Mouse (Mus musculus) heart, adult 2 months (tissue): ENCODE results near the gene Adamts15. TPM values are rescaled to one million over a fixed set of nuclear protein-coding genes. Genes with fewer than 3 reads are reported as not detected.

Experiments used
- DNase-seq, 2 experiments: peaks; one replicate each; pipeline ENCODE4 v3.0.0; 2021
- H3K27ac ChIP-seq: fragments of 200-600 bp; 2 replicates; pipeline ENCODE4 v1.8.1; 2022
- H3K27me3 ChIP-seq: fragments of 200-500 bp; 2 replicates; pipeline ENCODE4 v1.6.1; 2012; ENCODE audit warnings: mild to moderate bottlenecking, low read length, inconsistent platforms, mixed read lengths; ENCODE audit not compliant: control insufficient read depth, insufficient read depth
- H3K36me3 ChIP-seq: fragments of 200-500 bp; 2 replicates; pipeline ENCODE4 v1.6.1; 2012; ENCODE audit warnings: low read length, inconsistent platforms; ENCODE audit not compliant: control insufficient read depth, insufficient read depth
- H3K4me1 ChIP-seq: fragments of 200-500 bp; 2 replicates; pipeline ENCODE4 v1.6.1; 2011; ENCODE audit warnings: low read length; ENCODE audit not compliant: control insufficient read depth, insufficient read depth
- H3K4me3 ChIP-seq: fragments of 200-600 bp; 2 replicates; pipeline ENCODE4 v1.8.1; 2022
- H3K79me2 ChIP-seq: fragments of 200-500 bp; replicated peaks from 2 replicates; pipeline ENCODE4 v1.6.1; 2012; ENCODE audit warnings: mild to moderate bottlenecking, inconsistent platforms, low read length, moderate library complexity, mixed read lengths; ENCODE audit not compliant: control insufficient read depth, insufficient read depth
- H3K9ac ChIP-seq: fragments of 200-500 bp; 2 replicates; pipeline ENCODE4 v1.6.1; 2012; ENCODE audit warnings: low read depth, mild to moderate bottlenecking, control low read depth, inconsistent platforms, low read length, mixed read lengths
- CTCF ChIP-seq: fragments of 200-600 bp; IDR thresholded peaks from 2 replicates; pipeline ENCODE4 v1.8.1; 2022; ENCODE audit warnings: antibody characterized with exemption, mild to moderate bottlenecking, moderate library complexity
- EP300 ChIP-seq: fragments of 200-500 bp; IDR thresholded peaks from 2 replicates; pipeline ENCODE4 v1.6.1; 2011; ENCODE audit warnings: low read depth, low read length, control low read depth; ENCODE audit not compliant: insufficient read depth
- POLR2A ChIP-seq: fragments of 200-500 bp; IDR thresholded peaks from 2 replicates; pipeline ENCODE4 v1.6.1; 2011; ENCODE audit warnings: mild to moderate bottlenecking, low read depth, low read length, control low read depth; ENCODE audit not compliant: insufficient read depth
- WGBS: fragments of 180-500 bp; shearing (Covaris S2); methylation state at CpG from one replicate; pipeline ENCODE4 v1.1.7; 2018; 5-methylcytosine and 5-hydroxymethylcytosine counted together
- intact Hi-C: fragments of 180-260 bp; cut with DNase I; formaldehyde crosslinking; loops from one replicate; pipeline ENCODE4 v1.15.1; 2025
- polyA plus RNA-seq: library from polyadenylated mRNA; depleted of rRNA; stranded (reverse); fragments of >200 nt; gene quantifications from 2 replicates; pipeline ENCODE4 v1.2.3, GENCODE M21; 2012
- total RNA-seq, 2 experiments: library from RNA; stranded (reverse); gene quantifications; 2 replicates each; pipeline ENCODE4 v1.2.3; 2021

Adamts15 gene
- total and polyA plus RNA-seq, 3 experiments: 6.4 to 8.5 (median 7.6) TPM

DNA sequence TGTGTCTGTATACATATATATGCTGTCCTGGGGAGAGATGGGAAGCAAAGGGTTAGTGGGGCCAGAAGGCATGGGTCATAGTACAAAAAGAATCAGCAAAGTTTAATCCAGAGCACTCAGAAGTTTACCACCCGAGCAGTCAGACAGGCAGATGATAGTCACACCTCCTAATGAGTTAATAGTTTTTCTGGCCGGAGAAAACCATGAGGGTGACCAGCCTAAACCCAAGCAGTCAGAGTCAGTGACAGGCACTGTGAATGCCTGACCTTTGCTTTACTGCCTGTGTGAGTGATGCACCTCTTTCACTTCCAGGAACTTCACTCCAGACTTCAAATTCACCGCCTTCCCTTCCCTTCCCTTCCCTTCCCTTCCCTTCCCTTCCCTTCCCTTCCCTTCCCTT, 8.8 kb downstream of the Adamts15 start:
- no peak for DNase-seq
- Histone ChIP-seq H3K9ac (no peak overlapping the region), H3K4me1 (peaks cover 3% of the 10 kb centered on the region), H3K4me3 (no peak overlapping the region), H3K27me3 (no peaks in the 10 kb centered on the region), H3K36me3 (no peaks in the 10 kb centered on the region), H3K27ac (no peak overlapping the region), H3K79me2 (no peaks in the 10 kb centered on the region)
- TF ChIP-seq CTCF (no peak), POLR2A (no peak), EP300 (no peak)
- WGBS: 60% methylated on average over 3 of the region's 3 CpGs
- intact Hi-C loops: no loop called here

DNA sequence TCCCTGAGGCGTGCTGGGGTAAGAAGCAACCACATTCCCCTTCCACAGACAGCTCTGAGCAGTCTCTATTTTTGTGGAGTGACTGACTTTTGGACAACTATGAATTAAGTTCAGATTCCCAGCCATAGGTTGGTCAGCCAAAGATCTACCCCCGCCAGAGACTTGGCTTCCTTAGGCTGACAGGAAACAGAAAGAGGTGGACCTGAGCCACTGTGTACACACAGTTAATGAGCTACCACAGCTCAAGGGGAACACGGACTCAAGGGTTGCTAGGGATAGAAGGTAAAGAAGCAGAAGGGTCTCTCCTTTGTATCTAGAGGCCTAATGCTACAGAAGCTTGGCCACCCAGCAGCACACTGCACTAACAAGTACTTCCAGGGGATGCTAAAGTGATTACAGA, 10.1 kb downstream of the Adamts15 start:
- intact Hi-C loops: no loop called here
- Histone ChIP-seq H3K36me3 (no peaks in the 10 kb centered on the region), H3K4me3 (no peak overlapping the region), H3K9ac (no peak overlapping the region), H3K27me3 (no peaks in the 10 kb centered on the region), H3K27ac (no peak overlapping the region), H3K4me1 (peaks cover 3% of the 10 kb centered on the region), H3K79me2 (no peaks in the 10 kb centered on the region)
- TF ChIP-seq POLR2A: no peak
- no peak for TF ChIP-seq EP300
- TF ChIP-seq CTCF: no peak
- 37% methylated on average over 3 of the region's 3 CpGs for WGBS
- DNase-seq: no peak

GRCm38 (mm10) chr9:30910491-30910890, 11.8 kb downstream of the Adamts15 start:
- no peak overlapping the region for H3K9ac ChIP-seq

DNA sequence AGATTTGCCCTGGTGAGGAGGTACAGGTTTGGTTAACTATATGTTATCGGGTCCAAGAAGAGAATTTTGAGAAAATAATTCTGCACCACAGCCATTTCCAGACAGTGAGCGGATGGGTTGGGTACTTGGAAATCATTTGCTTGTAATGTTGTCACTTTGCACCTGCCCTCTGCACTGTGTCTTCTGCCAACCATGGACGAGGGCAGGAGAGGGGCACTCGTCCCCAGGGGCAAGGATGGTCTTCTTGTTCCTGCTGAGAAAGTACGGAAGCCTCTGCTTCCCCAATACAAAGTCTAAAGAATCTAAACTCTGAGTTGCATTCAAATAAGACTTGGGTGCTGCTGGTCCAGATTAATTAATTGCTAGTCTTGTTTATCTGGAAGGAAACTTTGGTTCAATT, 13.3 kb downstream of the Adamts15 start:
- no peaks in the 10 kb centered on the region for H3K36me3 ChIP-seq
- no peaks in the 10 kb centered on the region for H3K79me2 ChIP-seq
- H3K27ac ChIP-seq: no peak overlapping the region
- DNase-seq: no peak
- TF ChIP-seq EP300 (no peak), CTCF (no peak), POLR2A (no peak)
- H3K4me1 ChIP-seq: peaks cover 3% of the 10 kb centered on the region
- intact Hi-C loops: no loop called here
- H3K27me3 ChIP-seq: no peaks in the 10 kb centered on the region
- WGBS: 82% methylated on average over 5 of the region's 5 CpGs
- no peak overlapping the region for H3K4me3 ChIP-seq
- H3K9ac ChIP-seq: no peak overlapping the region

More at GRCm38 (mm10) chr9:30910491-30910890, 11.8 kb downstream of the Adamts15 start:
- Histone ChIP-seq H3K79me2 (no peaks in the 10 kb centered on the region), H3K36me3 (no peaks in the 10 kb centered on the region), H3K4me3 (no peak overlapping the region), H3K4me1 (peaks cover 3% of the 10 kb centered on the region), H3K27ac (no peak overlapping the region), H3K27me3 (no peaks in the 10 kb centered on the region)
- DNase-seq: no peak
- no peak for TF ChIP-seq POLR2A
- TF ChIP-seq CTCF: no peak
- no peak for TF ChIP-seq EP300
- intact Hi-C loops: no loop called here
- 87% methylated on average over 5 of the region's 5 CpGs for WGBS

GRCm38 (mm10) chr9:30908296-30908690, 14.0 kb downstream of the Adamts15 start:
- DNase-seq: no peak
- no peak for TF ChIP-seq EP300
- H3K27me3 ChIP-seq: no peaks in the 10 kb centered on the region
- no peak overlapping the region for H3K27ac ChIP-seq
- H3K79me2 ChIP-seq: no peaks in the 10 kb centered on the region
- H3K4me1 ChIP-seq: peaks cover 3% of the 10 kb centered on the region
- intact Hi-C loops: no loop called here
- WGBS: 71% methylated on average over 5 of the region's 5 CpGs
- H3K4me3 ChIP-seq: no peak overlapping the region
- H3K9ac ChIP-seq: no peak overlapping the region
- H3K36me3 ChIP-seq: no peaks in the 10 kb centered on the region

DNA sequence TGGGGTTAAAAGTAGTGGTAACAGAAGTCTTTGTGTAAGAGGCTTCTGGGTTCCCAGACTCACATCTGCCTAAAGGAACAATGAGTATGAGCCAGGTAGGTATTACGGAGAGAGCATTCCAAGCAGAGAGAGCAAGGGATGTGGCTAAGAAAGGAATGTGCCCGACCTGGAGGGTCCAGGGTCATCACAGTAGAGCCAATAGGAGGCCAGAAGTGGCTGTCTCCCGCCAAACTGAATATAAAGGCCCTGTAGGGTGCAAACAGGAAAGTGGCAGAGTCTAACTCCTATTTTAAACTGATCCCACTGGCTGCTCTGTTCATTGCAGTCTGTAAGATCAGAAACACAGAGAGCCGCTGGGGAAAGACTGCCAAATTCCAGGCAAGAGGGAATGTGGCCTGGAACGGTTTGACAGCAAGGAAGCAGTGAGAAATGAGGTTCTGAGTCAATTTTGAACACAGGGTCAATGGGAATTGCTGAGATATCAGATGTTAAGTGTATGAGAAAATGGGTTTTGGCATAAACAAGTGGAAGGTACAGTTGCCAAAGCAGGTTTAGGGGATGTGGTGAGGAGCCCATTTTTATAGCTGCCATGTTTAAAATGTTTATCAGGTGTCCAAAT, 14.5 kb downstream of the Adamts15 start:
- Histone ChIP-seq H3K27ac (no peak overlapping the region), H3K9ac (no peak overlapping the region), H3K4me1 (peaks cover 3% of the 10 kb centered on the region), H3K4me3 (no peak overlapping the region), H3K79me2 (no peaks in the 10 kb centered on the region), H3K27me3 (no peaks in the 10 kb centered on the region), H3K36me3 (no peaks in the 10 kb centered on the region)
- intact Hi-C loops: no loop called here
- DNase-seq: no peak
- 49% methylated on average over 5 of the region's 5 CpGs for WGBS
- TF ChIP-seq POLR2A: no peak
- TF ChIP-seq CTCF: no peak
- TF ChIP-seq EP300: no peak
